ENCODE assay signal across 26 mouse cellular contexts in the genomic region with DNA sequence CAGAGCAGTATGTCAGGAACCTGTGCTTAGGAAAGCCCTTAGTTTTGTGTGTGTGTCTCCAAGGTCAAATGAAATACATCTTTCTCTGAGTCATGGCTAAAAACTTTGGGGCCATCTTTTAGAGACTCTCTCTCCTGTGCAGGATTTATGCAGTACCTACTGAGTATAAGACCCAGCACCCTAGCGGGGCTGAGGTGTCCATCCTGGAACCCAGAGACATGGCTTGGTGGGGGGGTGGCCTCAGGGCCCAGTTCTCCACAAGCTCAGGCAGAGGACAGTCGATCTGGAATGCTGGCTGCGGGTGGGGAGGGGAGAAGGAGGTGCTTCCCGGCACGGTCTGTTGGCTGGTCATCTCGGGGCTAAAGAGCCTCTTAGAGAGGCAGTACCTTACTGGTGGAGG. TPM values are rescaled to one million over a fixed set of nuclear protein-coding genes. Genes with fewer than 3 reads are reported as not detected.
DNase-seq lines count a peak whose midpoint lies in the region; ATAC-seq and TF ChIP-seq lines count a peak whose summit lies in the region.
"Had no signal": no experiment of that assay in that cellular context is flagged by ENCODE, and none has a peak within 500 bp of the region (broad histone marks: within the 10 kb centered on the region; RNA-seq: fewer than 3 reads in every experiment).

No protein-coding gene starts in this region.

- TF ChIP-seq POLR2A in spleen, adult 2 months (IDR thresholded peaks at IDR 0.05; ENCODE audit: low read depth, low read length), result no peak

- H3K4me1 ChIP-seq in heart, embryonic 10.5 days, result peaks cover 65% of the 10 kb centered on the region
- peaks cover 32% of the 10 kb centered on the region for H3K4me1 ChIP-seq in heart, postnatal 0 days (ENCODE audit: control insufficient read depth, insufficient read depth)
- H3K4me1 ChIP-seq in spleen, adult 2 months (ENCODE audit: control insufficient read depth, insufficient read depth, insufficient read length), result peaks cover 46% of the 10 kb centered on the region
- H3K4me1 ChIP-seq: limb, embryonic 12.5 days had no signal

- peaks cover 8% of the 10 kb centered on the region; the same call in 1 of the 2 replicates for H3K36me3 ChIP-seq in heart, embryonic 10.5 days
- H3K36me3 ChIP-seq in heart, postnatal 0 days (replicated peaks; ENCODE audit: control insufficient read depth, insufficient read depth, low read length), result peaks cover 8% of the 10 kb centered on the region; the same call in 1 of the 2 replicates
- peaks cover 8% of the 10 kb centered on the region for H3K36me3 ChIP-seq in spleen, adult 2 months (ENCODE audit: control insufficient read depth, insufficient read depth, low read length)
- H3K36me3 ChIP-seq in macrophage (ENCODE audit: inconsistent target), result peaks cover 10% of the 10 kb centered on the region
- H3K36me3 ChIP-seq: embryonic facial prominence, embryonic 15.5 days; limb, embryonic 12.5 days; midbrain, embryonic 10.5 days had no signal

- no peak overlapping the region for H3K4me2 ChIP-seq in heart, postnatal 0 days (ENCODE audit: low read depth, low read length)
- H3K4me2 ChIP-seq: embryonic facial prominence, embryonic 15.5 days; limb, embryonic 12.5 days; liver, embryonic 13.5 days; lung, embryonic 14.5 days had no signal

- H3K9ac ChIP-seq in heart, postnatal 0 days (replicated peaks; ENCODE audit: low read depth, low read length), result no peak overlapping the region
- H3K9ac ChIP-seq: embryonic facial prominence, embryonic 15.5 days; limb, embryonic 12.5 days; liver, embryonic 13.5 days; lung, embryonic 14.5 days had no signal

- no peak overlapping the region for H3K4me3 ChIP-seq in heart, embryonic 10.5 days
- H3K4me3 ChIP-seq in heart, postnatal 0 days (ENCODE audit: low read depth, low read length), result no peak overlapping the region
- H3K4me3 ChIP-seq in spleen, adult 2 months (ENCODE audit: extremely low read depth, insufficient read depth, insufficient read length), result no peak overlapping the region
- no peak overlapping the region for H3K4me3 ChIP-seq in macrophage (ENCODE audit: inconsistent target)
- H3K4me3 ChIP-seq: embryonic facial prominence, embryonic 15.5 days; limb, embryonic 12.5 days; liver, embryonic 13.5 days; midbrain, embryonic 10.5 days had no signal

- no peak for DNase-seq in heart, embryonic 10.5 days (ENCODE audit: low spot score)
- DNase-seq in heart, postnatal 14 days, result no peak
- DNase-seq in heart, postnatal 0 days (ENCODE audit: low spot score), result no peak
- no peak for DNase-seq in heart, postnatal 4 days
- no peak for DNase-seq in spleen, adult 2 months (ENCODE audit: low read depth in 1 of 2, low spot score in 2 of 2)
- DNase-seq in spleen, adult 18-20 months, result no peak
- no peak for DNase-seq in left cerebral cortex, adult 18-20 months (ENCODE audit: low spot score in 2 of 2)
- DNase-seq: adrenal gland, postnatal 25 days; cerebellum, adult 18-20 months; cerebellum, postnatal 25 days; kidney, adult 8-10 months; liver, embryonic 13.5 days; lung, embryonic 14.5 days; retina, postnatal 1 day had no signal

- H3K27ac ChIP-seq in heart, embryonic 10.5 days, result peak overlapping the region; percentile 74
- H3K27ac ChIP-seq in heart, postnatal 0 days (ENCODE audit: low read depth), result peak overlapping the region; percentile 43
- peak overlapping the region; percentile 62; the same call in 1 of the 2 replicates for H3K27ac ChIP-seq in spleen, adult 2 months (ENCODE audit: insufficient read depth, low read length)
- H3K27ac ChIP-seq in macrophage, result peak overlapping the region; percentile 64
- H3K27ac ChIP-seq: embryonic facial prominence, embryonic 15.5 days; hindbrain, postnatal 0 days; limb, embryonic 12.5 days; liver, embryonic 13.5 days; midbrain, embryonic 10.5 days; stomach, postnatal 0 days had no signal

- TF ChIP-seq CTCF in heart, postnatal 0 days (IDR thresholded peaks at IDR 0.05; ENCODE audit: low read depth), result no peak
- no peak for TF ChIP-seq CTCF in spleen, adult 2 months (IDR thresholded peaks at IDR 0.05; ENCODE audit: extremely low read depth, insufficient read depth, insufficient read length, insufficient replicate concordance)

- peaks cover 95% of the 10 kb centered on the region for H3K79me2 ChIP-seq in macrophage (ENCODE audit: inconsistent target)

- H3K27me3 ChIP-seq in heart, embryonic 10.5 days (ENCODE audit: insufficient read depth, poor library complexity, severe bottlenecking), result no peaks in the 10 kb centered on the region
- H3K27me3 ChIP-seq in heart, postnatal 0 days (ENCODE audit: control insufficient read depth, insufficient read depth, low read length), result no peaks in the 10 kb centered on the region
- H3K27me3 ChIP-seq in spleen, adult 2 months (ENCODE audit: control insufficient read depth, insufficient read depth, low read length), result no peaks in the 10 kb centered on the region
- H3K27me3 ChIP-seq: embryonic facial prominence, embryonic 15.5 days; limb, embryonic 12.5 days; liver, embryonic 13.5 days had no signal

- no peaks in the 10 kb centered on the region for H3K9me3 ChIP-seq in heart, embryonic 10.5 days
- no peaks in the 10 kb centered on the region for H3K9me3 ChIP-seq in heart, postnatal 0 days (replicated peaks; ENCODE audit: control insufficient read depth, low read length)
- H3K9me3 ChIP-seq: embryonic facial prominence, embryonic 15.5 days had no signal

- 0 out of 2 replicates have a peak, but pooled peaks have one; percentile 3 for ATAC-seq in heart, postnatal 0 days (ENCODE audit: insufficient read depth, low read depth)
- ATAC-seq: forebrain, embryonic 16.5 days; hindbrain, postnatal 0 days had no signal

- intact Hi-C loops in heart, postnatal 14 days (cut with DNase I), result loop anchor here (2.0 kb wide), 1 partner anchor 18 kb away; no protein-coding TSS in a partner anchor

- 33% methylated on average over 6 of the region's 6 CpGs for WGBS in heart, embryonic 10.5 days
- WGBS in heart, postnatal 0 days, result 18% methylated on average over 6 of the region's 6 CpGs
- 74% methylated on average over 6 of the region's 6 CpGs for WGBS in spleen, adult 2 months
- 89% methylated on average over 4 of the region's 6 CpGs for WGBS in macrophage (ENCODE audit: missing documents)

- TF ChIP-seq EP300 in heart, postnatal 0 days (IDR thresholded peaks at IDR 0.05; ENCODE audit: low read depth), result no peak

RNA-seq across cellular contexts. Expression of a gene that starts 19.5 kb away (rescaled TPM):
- polyA plus RNA-seq in heart, embryonic 10.5 days (2016; fragmentation: Nextera tagmentation; extraction: Ambion mirVana), result 15.3 and 19.3 TPM in 2 replicates
- total RNA-seq in heart, postnatal 14 days (2021), result 10 to 100 TPM; 46.8 to 49.3 TPM
- 42.4 and 57.5 TPM in 2 replicates for total RNA-seq in heart, postnatal 0 days (2014; rRNA removed; ENCODE audit: low replicate concordance)
- 26.9 and 27.9 TPM in 2 replicates for polyA plus RNA-seq in heart, postnatal 0 days (2015; fragmentation: Nextera tagmentation; extraction: Ambion mirVana)
- total RNA-seq in heart, postnatal 4 days (2021), result 10 to 100 TPM; 50.3 to 53.1 TPM
- 110 and 131 TPM in 2 replicates for polyA plus RNA-seq in spleen, adult 2 months (2012; rRNA removed)
- total RNA-seq in macrophage (2018; cell fraction: chromatin; rRNA removed), result 100 to 1,000 TPM in 6 of 26 experiments, 10 to 100 TPM in 16, 1 to 10 TPM in 4; 5.7 to 136 (median 54.5) TPM
- total RNA-seq in macrophage (2018; cell fraction: cytosol; rRNA removed), result 10 to 100 TPM in 24 of 26 experiments, 1 to 10 TPM in 2; 6.8 to 49.1 (median 37.2) TPM
- total RNA-seq in macrophage (2018; cell fraction: nucleus; rRNA removed), result 10 to 100 TPM; 11.7 to 97.4 (median 40.8) TPM
- polyA plus RNA-seq in macrophage (2018), result 15.5 to 41.8 TPM (median 22.8 TPM) in 3 replicates
- 10 to 100 TPM; 10.4 to 13.5 TPM for total RNA-seq in left cerebral cortex, adult 18-20 months (2021)

RNA-seq across cellular contexts. Expression of a gene that starts 29.7 kb away (rescaled TPM):
- polyA plus RNA-seq in heart, embryonic 10.5 days (2016; fragmentation: Nextera tagmentation; extraction: Ambion mirVana), result 0.49 and 0.67 TPM in 2 replicates
- not detected for total RNA-seq in heart, postnatal 14 days (2021)
- 0.35 TPM in 1 of 2 replicates, not detected in the other for total RNA-seq in heart, postnatal 0 days (2014; rRNA removed; ENCODE audit: low replicate concordance)
- polyA plus RNA-seq in heart, postnatal 0 days (2015; fragmentation: Nextera tagmentation; extraction: Ambion mirVana), result not detected in 2 replicates
- not detected for total RNA-seq in heart, postnatal 4 days (2021)
- 0.18 TPM in 1 of 2 replicates, not detected in the other for polyA plus RNA-seq in spleen, adult 2 months (2012; rRNA removed)
- total RNA-seq in macrophage (2018; cell fraction: chromatin; rRNA removed), result not detected
- not detected for total RNA-seq in macrophage (2018; cell fraction: cytosol; rRNA removed)
- not detected for total RNA-seq in macrophage (2018; cell fraction: nucleus; rRNA removed)
- polyA plus RNA-seq in macrophage (2018), result not detected in 3 replicates
- not detected for total RNA-seq in left cerebral cortex, adult 18-20 months (2021)
- total RNA-seq: adrenal gland, postnatal 25 days; layer of hippocampus, postnatal 10 days; left cerebral cortex, postnatal 10 days; monocyte, adult 5-6 weeks had no signal
- polyA plus RNA-seq: C2C12; forebrain, embryonic 16.5 days; limb, embryonic 12.5 days; liver, embryonic 13.5 days; neural tube, embryonic 11.5 days had no signal
